Mouse (Mus musculus): ENCODE data around the gene Gm1043. TPM values are rescaled to one million over a fixed set of nuclear protein-coding genes. Genes with fewer than 3 reads are reported as not detected.

The Gm1043 gene
- total RNA-seq, 2 experiments from 2014 or later = 0.13 to 0.70 TPM

DNA sequence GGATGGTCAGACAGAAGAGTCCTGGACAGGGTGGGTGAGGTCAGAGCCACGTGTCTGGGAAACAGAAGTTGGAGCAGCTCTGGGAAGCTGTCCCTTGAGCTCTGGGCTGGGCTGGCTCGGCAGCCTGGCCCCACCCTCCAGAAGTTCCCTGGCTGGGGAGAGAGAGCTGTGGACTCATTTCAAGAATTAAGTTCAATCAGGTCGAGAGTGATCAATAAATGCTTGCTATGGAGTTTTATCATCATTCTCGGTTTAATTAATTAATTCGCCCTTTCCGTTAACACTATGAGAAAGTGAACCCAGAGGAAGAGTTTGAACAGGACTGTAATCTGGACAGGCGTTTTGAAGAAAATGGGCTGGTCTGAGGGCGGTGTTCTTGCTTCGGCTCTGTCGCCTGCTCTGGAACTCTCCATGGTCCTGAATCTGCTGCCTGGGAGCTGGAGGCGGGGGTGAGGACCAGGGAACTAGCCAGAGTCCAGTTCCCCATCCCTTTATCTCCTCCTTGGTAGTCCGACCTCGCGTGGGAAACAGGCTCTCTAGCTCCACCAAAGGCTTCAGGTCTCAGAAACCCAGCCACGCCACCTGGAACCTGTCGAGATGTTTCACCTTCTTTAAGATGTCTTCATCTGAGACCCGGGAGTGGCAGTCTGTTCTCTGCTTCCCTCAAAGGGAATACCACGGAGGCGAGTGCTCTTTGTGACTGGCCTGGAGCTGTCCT lies 158.2 kb downstream of the Gm1043 start:
- peak; percentile 84 to 86 for DNase-seq

DNA sequence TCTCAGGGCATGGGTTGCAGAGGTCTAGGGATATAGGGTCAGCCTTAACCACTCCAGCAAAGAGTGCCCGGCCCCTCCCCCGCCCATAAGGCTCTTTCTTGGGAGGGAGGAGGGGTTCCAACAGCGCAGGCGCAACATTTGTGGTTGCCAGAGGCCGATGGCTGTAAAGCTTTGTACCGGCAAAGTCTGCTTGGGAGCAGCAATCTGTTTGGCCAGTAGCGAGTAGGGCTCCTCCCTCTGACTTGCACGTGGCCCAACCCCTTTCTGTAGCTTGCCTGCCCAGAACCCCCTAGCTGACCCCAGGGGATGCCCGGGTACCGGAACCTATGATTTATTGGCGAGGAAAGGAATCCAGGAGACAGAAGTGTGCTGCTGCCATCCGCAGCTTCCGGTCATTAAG lies 159.0 kb downstream of the Gm1043 start:
- no peak for DNase-seq

DNA sequence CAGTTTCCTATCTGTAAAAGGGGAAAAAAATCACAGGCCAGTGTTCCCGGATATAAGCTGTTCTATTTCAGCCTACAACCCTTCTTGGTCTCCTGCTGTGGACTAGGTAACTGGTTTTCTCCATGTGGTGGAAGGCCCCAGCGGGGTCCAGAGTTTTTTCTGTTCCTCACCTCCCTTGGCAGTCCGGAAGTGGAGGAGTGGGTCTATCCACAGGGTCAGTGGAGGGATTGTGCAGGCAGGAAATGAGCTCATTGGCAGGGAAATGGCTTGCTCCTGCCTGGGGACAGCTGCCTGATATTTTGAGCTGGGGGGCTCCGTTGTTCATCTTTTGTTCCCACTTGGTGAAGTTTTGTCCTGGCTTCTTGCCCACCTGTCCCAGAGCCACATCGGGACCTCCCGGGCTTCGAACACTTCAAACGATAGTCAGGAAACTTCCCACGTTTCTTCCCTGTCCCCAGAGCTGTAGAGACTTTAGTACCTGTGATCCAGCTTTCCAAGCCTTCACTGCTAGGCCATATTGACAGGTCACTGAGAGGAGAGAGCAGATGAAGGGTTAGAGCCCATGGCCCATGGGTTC lies 159.6 kb downstream of the Gm1043 start:
- no peak for DNase-seq

DNA sequence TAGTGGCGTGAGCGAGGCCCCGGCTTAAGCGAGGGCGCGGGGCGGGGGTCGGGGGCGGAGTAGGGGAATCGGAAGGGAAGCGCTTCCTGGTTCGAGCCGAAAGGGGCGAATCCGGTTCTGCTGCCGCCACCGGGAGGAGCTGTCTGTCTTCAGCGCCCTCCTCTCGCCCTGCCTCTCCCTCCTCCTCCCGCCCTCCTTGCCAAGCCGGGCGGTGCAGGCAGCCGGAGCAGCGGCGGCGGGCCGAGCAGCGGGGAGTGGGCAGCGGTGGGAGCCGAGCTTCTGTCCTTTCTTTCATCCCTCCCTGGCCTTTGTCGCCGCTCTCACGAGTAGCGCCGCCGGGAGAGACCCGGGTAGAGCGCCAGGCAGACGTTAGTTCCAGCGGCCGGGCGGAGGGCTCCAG lies 160.5 kb downstream of the Gm1043 start:
- DNase-seq = peak; percentile 36 to 48

DNA sequence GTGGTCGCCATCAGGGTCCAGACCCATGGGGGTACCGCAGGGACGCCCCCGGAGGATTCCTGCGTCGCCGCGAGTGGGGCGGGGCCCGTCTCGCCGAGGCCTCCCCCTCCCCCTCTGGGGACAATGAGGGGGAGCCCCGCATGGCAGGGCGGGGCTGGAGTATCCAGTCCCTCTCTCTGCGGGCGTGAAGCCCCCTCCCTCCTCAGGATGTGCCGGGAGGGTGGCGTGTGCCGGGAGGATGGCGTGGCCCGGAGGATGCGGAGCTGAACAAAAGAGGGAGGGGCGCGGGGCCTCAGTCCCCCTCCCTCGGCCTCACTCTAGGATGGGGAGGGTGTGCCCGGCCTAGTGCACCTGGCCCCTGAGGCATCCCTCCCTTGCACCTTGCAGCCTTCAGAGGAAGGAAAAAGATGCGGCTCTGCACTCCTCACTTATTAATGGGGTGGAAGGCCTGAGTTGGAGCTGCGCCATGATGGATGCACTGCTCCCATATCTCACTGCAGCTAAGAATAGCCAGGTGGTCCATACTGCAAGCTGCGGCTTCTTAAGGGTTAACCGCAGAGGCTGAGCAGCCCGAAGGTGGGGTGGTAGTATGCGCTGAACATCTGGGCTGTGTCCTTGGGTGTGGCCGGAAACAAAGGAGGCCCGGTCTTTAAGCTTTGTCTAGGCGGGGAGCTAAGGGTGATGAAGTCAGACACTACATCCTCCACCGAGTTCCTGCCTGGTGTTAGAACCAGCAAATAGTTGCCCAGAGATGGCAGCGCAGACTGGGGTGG lies 161.2 kb downstream of the Gm1043 start:
- no peak for DNase-seq

DNA sequence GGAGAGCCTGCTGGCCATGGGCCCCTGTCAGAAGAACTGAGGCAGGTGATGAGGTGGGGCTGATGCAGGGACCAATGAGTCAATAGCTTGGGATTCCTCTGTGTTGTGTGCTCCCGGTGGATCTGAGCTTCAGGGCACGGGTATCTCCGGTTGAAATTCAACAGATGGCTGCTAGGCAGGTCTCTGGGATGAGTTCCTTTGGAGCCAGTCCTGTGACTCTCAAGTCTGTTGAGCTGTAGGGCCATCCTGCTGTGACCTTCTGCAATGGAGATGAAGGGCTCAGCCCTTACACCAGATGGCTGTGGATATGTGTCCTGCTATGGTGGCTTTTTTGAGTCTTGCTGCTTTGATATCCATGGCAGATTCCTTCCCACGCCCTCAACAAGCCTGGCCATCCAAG lies 162.3 kb downstream of the Gm1043 start:
- DNase-seq = no peak

DNA sequence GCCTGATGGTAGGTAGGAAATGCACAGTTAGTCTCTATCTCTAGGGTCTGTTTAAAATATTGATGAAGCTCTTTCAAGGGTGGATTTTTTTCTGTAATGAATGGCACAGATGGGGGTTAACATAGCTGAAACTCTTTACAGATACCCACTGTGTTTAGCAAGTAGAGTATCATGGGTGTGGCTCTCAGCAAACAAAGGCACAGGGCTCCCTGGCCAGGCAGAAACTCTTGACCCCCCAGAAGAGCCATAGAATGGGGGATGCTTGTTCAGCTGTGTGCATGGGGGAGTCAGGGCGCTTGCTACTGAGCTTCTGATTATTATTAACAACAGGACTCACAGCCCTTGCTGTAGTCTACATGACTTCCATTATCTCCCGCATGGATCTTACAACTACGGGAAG lies 163.7 kb downstream of the Gm1043 start:
- no peak for DNase-seq

DNA sequence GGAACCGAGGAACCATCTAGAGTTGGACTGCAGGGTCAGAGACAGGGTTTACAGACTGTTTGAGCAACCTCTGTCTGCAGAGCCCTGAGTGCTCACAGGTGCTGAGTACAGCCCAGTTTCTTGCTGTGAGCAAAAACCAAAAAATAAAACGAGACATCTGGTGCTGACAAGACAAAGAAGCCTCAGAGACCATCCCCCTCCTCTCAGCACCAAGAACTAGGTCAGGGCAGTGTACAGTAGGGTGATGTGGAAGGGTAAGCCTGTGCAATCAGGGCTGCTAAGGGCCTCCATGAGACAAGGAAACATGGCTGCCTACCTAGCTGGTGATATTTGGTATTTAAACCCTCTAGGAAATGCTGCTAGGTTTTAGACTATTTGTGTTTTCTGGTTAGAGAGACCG lies 166.4 kb downstream of the Gm1043 start:
- DNase-seq = no peak

DNA sequence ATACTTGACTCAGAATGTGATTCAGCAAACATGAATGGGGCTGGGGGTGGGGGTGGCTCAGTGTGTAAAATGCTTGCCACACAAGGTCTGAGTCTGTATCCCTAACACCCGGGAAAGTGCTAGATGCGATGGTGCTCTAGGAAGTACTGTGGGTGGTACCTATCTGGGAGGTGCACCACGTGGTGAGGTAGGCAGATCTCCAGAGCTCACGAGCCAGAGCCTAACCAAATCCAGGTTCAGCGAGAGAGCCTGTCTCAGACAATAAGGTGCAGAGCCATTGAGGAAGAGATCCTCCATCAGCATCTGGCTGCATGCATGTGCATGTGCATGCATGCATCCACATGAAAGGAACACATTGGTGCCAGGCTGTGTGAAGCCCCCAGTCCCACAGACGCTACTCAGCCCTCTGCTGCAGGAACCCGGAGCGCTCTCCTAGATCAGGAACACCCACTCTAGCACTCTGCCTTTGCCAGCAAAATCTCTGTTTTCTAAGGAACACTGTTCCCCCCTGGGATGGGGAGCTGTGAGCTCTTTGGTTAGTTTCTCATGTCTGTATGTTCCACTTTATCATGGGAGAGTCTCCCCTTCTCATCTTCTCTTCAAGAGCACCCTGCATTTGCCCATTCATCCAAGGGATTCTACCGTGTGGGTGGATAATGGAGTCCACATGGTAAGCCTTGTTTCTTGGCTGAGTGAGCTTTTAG lies 167.1 kb downstream of the Gm1043 start:
- no peak for DNase-seq

DNA sequence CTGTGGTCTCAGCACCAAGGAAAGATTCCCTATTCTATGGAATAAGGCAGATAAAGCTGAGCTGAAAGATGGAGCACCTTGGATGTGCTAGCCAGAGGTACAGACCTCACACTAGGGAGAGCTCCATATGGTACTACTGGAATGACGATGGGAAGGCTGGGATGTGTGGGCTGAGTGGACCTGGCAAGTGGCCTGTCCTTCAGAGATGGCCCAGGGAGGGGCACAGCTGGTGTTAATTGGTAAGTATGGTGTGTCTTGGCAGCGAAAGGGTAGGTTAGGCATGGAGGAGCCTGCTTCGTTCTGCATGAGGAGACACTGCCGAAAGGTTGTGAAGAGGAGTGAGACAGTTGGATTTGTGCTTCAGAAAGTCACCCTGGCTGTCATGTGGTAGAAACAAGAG lies 169.4 kb downstream of the Gm1043 start:
- no peak for DNase-seq

DNA sequence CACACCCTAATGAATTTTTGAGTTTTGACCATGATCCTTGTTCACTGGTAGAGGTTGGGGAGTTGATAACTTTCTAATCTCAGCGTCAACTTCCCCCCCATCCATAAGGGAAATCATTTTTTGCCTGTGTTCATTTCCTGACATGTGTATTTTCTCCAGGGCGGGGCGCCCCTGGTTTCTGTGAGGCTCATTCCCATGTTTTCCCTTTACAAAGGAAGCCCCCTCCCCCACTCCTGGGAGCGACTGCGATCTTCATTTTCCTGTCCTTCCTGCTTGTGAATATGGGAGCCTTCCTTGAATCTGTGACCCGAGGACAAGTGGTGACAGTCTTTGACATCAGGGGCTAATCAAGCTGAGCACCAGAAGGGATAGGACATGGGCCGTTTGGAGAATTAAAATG lies 171.7 kb downstream of the Gm1043 start:
- DNase-seq = no peak

DNA sequence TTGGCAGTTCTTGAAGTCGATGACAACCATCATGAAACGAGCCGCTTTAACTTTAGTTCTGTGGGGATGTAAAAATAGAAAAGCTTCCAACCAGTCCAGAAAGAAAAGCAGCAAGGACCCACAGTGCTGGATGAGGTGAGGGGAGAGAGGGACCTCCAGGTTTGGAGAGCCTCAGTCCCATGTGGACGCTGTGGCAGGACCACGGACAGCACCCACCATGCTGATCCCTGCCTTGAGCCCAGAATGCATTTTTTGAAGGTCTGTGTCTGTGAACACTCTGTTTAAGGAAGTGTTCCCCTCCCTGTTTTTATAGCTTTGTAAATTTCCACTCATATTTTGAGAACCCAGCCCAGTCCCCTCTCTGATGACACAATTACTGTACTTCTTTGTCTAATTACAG lies 172.1 kb downstream of the Gm1043 start:
- DNase-seq = peak; percentile 57 to 68

DNA sequence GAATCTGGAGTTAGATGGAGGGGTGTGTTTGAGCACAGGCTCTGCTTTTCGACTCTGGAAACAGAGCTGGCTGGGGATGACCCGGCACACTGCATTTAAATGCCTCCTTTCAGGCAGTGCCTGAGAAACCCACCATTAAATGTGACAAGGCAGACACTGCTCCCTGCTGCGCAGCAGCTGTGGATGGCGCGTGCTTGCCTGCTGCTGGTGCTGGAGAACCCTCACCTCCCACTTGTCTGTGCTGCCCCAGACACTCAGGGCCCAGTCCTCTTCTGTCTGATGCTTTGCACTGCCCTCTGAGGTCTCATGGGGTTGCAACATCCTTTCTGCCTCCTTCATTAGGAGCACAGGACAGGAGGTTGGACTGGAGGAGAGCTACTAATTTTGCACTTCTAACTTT lies 176.6 kb downstream of the Gm1043 start:
- no peak for DNase-seq

DNA sequence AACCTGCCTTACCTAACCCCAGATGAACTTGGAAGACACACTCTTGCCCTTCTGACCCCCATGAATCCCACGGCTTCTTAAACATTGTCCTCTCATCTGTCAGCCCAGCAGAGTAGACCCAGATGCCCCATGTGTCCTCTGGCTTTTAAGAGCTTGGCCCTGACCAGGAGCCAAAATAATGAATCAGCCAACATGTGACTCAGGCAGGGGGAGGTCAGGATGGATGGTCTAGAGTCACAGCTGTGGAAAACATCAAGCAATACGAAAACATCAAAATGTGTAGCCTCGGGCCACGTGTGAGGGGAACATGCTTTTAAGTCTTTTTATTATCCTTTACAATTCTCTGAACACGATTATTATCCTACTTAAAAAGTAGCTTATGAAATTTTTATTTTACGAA lies 178.6 kb downstream of the Gm1043 start:
- DNase-seq = peak; percentile 72 to 76

Other genes starting within 250 kb of the Gm1043 start
- 1 to 10 TPM; 4.0 to 6.6 TPM for gene Ppp2r2c, start 216.9 kb upstream of the Gm1043 start, total RNA-seq (2021)
- 10 to 100 TPM; 29.2 to 74.8 TPM for gene Wfs1, start 96.2 kb upstream of the Gm1043 start, total RNA-seq (2021)
- 1 to 10 TPM; 5.2 to 6.6 TPM for gene Crmp1, start 156.6 kb downstream of the Gm1043 start, total RNA-seq (2021)

All from adrenal gland, postnatal 36 days (tissue).